Mouse (Mus musculus) c-Kit-positive CD71-negative TER-119-negative erythroid progenitor cells, embryonic 14.5 days (primary cell): ENCODE measurements around the gene Gm37240.

Source experiments
- DNase-seq: peaks from one replicate; pipeline ENCODE4 v3.0.0-alpha.2; 2013; ENCODE audit warnings: low read depth

The Gm37240 gene

GRCm38 (mm10) chr3:85024817-85025705 lies 862.3 kb downstream of the Gm37240 start:
- DNase-seq = no peak

GRCm38 (mm10) chr3:85024237-85024636 lies 863.1 kb downstream of the Gm37240 start:
- DNase-seq = no peak

GRCm38 (mm10) chr3:85022800-85023199 lies 864.5 kb downstream of the Gm37240 start:
- DNase-seq = peak; percentile 5

- no peak for DNase-seq
These were observed 865.5 kb downstream of the Gm37240 start for GRCm38 (mm10) chr3:85021816-85022215.

GRCm38 (mm10) chr3:85020137-85020536 lies 867.2 kb downstream of the Gm37240 start:
- DNase-seq = no peak

- no peak for DNase-seq
These were observed 871.7 kb downstream of the Gm37240 start for GRCm38 (mm10) chr3:85015667-85016066.

GRCm38 (mm10) chr3:85012889-85013288 lies 874.4 kb downstream of the Gm37240 start:
- no peak for DNase-seq

- no peak for DNase-seq
These were observed 882.1 kb downstream of the Gm37240 start for GRCm38 (mm10) chr3:85005257-85005656.

GRCm38 (mm10) chr3:84988880-84989279 lies 898.4 kb downstream of the Gm37240 start:
- no peak for DNase-seq

GRCm38 (mm10) chr3:84985121-84985625 lies 902.1 kb downstream of the Gm37240 start:
- DNase-seq = no peak

GRCm38 (mm10) chr3:84982688-84983087 lies 904.6 kb downstream of the Gm37240 start:
- no peak for DNase-seq

GRCm38 (mm10) chr3:84980158-84980557 lies 907.2 kb downstream of the Gm37240 start:
- DNase-seq = no peak

- no peak for DNase-seq
These were observed 908.6 kb downstream of the Gm37240 start for GRCm38 (mm10) chr3:84978676-84979075.

- no peak for DNase-seq
These were observed 913.1 kb downstream of the Gm37240 start for GRCm38 (mm10) chr3:84974193-84974592.

GRCm38 (mm10) chr3:84972881-84973280 lies 914.4 kb downstream of the Gm37240 start:
- DNase-seq = no peak

- DNase-seq = no peak
These were observed 915.8 kb downstream of the Gm37240 start for GRCm38 (mm10) chr3:84971561-84971960.

- no peak for DNase-seq
These were observed 920.0 kb downstream of the Gm37240 start for GRCm38 (mm10) chr3:84967364-84967763.

GRCm38 (mm10) chr3:84965156-84965555 lies 922.2 kb downstream of the Gm37240 start:
- no peak for DNase-seq

GRCm38 (mm10) chr3:84955857-84956256 lies 931.5 kb downstream of the Gm37240 start:
- DNase-seq = no peak

- no peak for DNase-seq
These were observed 932.1 kb downstream of the Gm37240 start for GRCm38 (mm10) chr3:84955011-84955775.

GRCm38 (mm10) chr3:84952585-84953187 lies 934.6 kb downstream of the Gm37240 start:
- no peak for DNase-seq

- no peak for DNase-seq
These were observed 935.2 kb downstream of the Gm37240 start for GRCm38 (mm10) chr3:84952135-84952534.
